Mouse (Mus musculus) erythroblast, adult 5-6 weeks (primary cell): ENCODE data around the gene Muc4. TPM values are rescaled to one million over a fixed set of nuclear protein-coding genes. Genes with fewer than 3 reads are reported as not detected.

Experiments used
- ATAC-seq: replicated peaks from 2 replicates; pipeline ENCODE4 v1.8.0; 2016; ENCODE audit warnings: moderate number of reproducible peaks, mild to moderate bottlenecking, moderate TSS enrichment, inconsistent platforms; ENCODE audit not compliant: poor library complexity, low FRiP score, severe bottlenecking
- total RNA-seq, 2 experiments: library from RNA; stranded (forward) in 1 of 2; stranded (reverse) in 1 of 2; fragments of 150-400 nt in 1 of 2; fragments of 200-764, 138-1000 nt in 1 of 2; gene quantifications; 2 replicates each; pipeline versions ENCODE4 v1.2.3 to v1.2.4; 2015 to 2017; ENCODE audit warnings: low replicate concordance in 2 of 2

Muc4 gene
- total RNA-seq (2015; ENCODE audit: low replicate concordance) = not detected in 2 replicates
- total RNA-seq (2017; ENCODE audit: low replicate concordance) = 0.14 and 0.26 TPM in 2 replicates

DNA sequence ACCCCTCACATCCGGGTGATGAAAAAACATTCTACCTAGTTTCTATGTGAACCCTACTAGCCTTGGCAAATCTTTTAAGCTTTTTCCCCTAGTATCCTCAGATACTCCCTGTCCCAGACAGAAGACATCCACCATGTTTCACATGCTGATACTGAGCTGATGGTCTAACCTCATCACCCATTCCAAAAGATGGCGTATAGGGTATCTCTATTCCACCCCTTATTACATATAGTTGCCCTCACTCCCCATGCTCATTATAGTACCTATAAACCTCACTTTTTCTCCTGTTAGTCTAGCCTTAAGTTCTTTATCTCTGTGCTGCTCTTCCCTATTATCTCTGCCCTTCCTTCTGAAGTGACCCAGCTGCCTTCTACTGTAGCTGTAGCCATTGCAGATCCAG, at the start of gene Muc4:
Gene Muc4 (plus strand): TSS at position 301 of the 400 bp plus-strand sequence.
- ATAC-seq = no peak

DNA sequence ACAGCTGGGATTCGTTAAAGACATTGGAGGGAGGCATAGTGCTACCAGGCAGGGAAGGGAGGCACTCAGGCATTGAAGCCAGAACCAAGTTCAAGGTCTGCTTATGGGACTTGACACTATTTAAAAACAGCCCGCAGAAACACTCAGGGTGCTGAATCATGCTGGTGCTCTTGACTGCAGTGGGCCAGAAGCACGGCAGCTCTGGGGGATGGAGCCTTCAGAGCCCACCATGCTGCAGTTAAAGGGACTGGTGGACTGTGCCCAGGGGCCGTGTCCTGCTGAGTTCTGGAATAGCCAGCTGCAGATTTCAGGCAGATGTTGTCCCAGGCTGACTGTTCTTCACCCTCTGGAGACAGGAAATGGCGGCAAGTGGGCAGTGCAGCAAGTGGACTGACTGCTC, 49.7 kb upstream of the Muc4 start:
- ATAC-seq = no peak

DNA sequence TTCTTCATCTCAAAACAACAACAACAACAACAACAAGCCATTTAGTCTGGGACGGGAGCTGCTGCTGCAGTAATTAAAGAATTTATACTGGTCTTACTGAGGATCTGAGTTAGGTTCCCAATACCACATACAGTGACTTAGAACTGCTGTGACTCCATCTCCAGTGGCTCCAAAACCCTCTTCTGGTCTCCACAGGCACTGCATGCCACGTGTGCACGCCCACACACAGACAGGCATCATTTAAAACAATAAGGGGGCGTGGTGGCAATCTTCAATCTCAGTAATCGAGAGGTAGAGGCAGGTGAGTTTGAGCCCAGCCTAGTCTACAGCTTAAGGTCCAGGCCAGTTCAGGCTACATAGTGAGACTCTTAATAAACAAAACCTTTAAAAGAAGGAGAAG, 48.5 kb upstream of the Muc4 start:
- no peak for ATAC-seq

DNA sequence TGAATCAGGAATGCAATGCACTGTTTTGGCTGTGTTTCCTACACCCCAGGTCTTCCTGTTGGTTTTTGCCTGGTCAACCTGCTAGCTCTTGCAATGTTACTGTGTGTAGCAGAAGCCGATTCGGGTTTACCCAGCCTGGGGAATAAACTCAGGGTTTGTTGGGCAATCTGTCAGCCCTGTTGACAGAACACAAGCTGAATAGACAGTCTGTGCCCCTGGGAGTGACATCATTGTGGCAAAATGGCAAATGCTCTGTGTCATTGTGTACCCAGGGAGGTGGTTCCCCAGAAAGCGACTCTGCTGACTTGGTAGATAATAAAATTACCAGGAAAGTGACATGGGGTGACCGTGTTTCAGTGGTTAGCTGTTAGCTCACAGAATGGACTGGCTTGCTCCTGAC, 46.9 kb upstream of the Muc4 start:
- ATAC-seq = no peak

DNA sequence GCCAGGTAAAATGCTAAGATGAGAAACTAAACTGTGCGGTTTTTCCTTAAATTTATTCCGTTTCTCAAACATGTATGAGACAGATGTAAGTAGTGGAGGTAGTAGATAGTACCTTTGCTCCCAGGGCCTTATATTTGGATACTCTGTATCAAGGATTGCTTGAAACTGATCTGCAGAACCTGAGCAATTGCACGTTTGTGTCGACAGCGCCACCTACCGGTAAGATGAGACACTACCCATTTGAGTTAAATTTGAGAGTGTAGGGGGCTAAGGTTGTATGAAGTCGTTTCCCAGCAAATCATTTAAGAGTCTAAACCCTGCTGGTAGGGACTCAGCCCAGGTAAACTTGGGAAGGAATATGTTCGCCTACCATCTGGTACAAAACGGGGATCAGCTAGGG, 46.2 kb upstream of the Muc4 start:
- peak; percentile 80 for ATAC-seq

DNA sequence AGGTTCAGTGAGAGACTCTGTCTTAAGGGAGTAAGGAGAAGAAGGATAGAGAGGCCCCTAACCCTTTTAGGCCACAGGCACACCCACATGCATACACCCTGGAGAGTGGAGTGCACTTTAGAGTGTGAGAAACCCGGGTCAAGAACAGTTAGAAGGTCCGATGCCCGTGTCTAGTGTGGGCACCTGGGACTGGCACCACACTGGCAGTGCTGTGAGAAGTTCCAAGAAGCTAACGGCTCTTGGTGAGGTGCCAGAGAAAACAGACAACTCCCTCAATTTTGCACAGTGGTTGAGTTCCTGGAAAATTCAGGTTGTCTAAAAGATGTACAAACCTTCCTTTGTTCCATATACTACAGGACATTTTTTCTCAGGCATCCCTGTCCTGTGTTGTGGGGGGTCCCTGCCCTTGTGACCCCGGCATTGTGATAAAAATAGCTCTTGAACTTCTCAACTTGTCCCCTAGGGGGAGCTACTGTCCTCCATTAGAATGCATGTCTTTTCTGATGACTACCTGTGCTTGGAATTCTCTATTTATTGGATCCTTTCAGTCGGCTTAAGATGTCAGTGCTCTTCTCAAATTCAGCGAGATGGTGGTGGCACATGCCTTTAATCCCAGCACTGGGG, 38.7 kb upstream of the Muc4 start:
- ATAC-seq = peak; percentile 62; the same call in 1 of the 2 replicates

DNA sequence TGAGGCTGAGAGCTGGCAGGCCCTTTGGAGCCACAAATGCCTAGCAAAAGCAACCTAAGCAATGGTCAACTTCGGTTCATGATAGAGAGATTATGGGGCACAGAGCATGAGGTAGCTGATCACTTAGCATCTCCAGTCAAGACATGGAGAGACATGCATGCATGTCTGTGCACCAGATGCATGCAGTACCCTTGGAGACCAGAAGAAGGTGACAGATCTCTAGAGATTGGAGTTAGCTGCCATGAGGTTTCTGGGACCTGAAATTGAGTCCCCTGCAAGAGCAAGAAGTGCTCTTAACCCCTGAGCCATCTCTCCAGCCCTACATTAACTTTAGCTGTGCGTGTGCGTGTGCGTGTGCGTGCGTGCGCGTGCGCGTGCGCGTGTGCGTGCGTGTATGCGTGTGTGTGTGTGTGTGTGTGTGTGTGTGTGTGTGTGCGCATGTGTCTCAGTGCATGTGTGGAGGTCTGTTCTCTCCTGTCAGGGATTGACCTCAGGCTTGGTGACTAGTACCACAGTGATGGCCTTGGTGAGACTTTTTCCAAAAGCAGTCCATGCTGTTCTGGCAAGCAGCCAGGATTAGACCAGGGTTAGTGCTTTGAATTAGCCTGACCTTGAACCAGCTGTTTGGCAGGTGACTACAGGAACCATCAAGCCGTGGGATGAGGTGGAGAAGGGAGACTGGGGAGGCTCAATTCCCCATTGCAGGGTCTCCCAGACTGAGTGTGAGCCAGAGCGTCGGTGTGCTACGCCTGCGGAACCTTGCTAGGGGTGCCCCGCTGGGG, 37.8 kb upstream of the Muc4 start:
- 0 out of 2 replicates have a peak, but pooled peaks have one; percentile 30 for ATAC-seq

DNA sequence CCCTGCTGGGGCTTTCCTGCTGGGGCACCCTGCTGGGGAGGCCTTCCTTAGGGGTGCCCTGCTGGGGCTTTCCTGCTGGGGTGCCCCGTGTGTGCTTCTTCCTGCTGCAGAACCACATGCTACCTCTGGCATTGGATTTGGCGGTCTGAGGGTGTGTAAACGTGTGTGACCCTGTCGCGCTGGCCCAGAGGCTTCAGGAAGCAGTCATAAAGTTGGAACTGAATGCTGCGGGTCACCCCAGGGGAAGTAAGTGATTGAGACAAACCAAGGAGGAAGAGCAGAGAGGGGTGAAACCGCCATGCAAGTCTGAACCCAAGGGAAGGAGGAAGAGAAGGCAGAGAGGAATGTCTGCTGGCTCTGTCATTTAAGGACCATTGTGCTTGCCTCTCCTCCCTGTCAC, 37.1 kb upstream of the Muc4 start:
- ATAC-seq = 0 out of 2 replicates have a peak, but pooled peaks have one; percentile 10

DNA sequence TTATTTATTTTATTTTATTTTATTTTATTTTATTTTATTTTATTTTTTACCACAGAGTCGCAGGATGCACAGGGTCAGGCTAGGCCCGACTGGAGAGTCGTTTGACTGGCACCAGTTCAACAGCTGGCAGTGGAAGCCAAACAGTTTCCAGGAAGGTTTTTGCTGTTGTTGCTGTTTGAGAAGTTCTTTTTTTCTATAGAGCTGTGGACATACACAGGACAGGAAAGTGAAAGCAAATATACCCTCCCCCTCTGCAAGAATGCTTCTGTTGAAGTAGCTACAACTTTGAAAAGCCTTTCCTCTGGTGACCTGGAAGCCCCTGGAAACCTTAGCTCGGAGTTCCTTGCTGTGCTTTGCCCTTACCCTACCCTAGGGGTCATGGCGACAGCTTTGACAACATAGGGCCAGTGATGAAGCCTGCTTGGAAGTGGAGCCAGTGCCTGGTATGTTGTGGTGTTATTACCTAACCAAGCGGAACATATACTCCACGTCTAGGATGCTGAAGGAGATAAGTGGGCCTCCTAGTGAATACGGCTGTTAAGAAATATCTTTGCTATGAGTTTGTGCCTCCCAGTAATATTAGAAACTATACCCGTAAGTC, 32.3 kb upstream of the Muc4 start:
- ATAC-seq = no peak

DNA sequence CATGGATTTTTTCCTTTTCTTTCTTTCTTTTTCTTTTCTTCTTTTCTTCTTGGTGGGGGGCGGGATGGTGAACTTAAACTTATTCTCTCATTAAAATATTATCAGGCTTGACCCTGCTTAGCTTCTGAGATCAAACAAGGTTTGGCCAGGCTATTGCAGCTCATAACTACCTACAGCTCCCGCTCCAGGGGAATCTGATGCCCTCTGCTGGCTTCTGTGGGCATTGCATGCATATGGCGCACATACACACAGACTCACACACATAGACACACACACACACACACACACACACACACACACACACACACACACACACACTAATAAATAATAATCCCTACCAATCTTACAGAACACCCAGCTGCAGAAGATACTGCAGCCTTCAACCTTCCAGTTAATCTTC, 30.1 kb upstream of the Muc4 start:
- ATAC-seq = no peak

DNA sequence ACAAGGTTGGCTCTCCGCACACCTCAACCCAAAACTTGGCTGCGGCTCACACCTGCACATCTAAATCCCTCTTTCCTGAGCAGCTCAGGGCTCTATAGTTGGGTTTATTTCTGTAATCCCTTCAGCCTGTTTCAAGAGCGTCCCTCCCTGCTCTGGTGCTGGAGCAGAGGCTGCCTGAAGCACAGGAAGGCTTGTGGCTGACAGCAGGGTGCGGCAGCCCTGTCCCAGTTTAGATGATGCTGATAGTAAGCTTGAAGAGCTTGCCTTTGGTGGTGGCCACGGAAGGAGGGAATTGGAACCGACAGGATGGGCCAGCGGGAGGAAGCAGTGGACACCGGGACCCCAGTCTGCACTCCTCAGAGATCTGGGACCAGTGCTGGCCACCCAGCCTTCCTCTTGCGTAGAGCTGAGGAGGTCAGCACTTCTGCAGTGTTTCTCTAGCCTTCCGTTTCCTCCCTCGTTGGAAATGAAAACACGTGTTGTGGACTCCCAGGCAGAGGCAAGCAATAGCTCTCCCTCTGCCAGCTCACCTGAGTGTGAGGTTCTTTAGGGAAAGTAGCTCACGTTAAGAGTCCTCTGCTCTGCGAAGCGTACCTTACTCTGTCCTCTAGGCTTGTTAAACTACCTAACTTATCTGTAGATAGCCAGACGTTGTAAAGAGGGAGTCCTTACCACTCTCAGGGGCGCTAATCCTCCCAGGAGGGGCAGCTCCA, 28.4 kb upstream of the Muc4 start:
- ATAC-seq = no peak

DNA sequence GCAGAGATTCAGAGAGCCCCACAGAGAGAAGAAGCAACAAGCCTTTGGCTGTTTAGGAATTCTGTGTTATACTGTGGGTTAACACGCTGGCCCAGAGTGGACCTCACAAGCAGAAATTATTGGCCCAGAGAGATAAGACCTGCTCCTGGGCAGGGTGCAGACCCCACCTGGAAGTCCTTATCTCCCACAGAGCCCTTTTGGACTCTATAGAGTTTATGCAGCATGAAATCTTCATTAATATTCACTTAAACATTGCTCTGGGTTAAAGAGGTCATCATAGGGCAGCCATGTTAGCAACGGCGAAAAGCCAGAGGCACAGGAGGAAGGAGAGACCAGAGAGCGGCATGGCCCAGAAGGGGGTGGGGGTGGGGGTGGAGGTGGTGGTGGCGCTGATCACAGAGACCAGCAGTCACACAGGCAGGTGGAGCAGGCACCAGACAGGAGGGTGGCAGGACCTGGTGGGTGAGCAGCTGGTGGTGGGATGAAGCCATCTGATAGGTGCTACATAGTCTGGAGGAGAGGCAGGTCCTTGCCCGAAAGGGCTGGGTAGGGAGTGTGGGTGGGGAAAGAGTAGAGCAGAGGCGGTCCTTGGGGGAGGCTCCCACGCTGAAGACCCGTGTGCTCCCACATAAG, 27.7 kb upstream of the Muc4 start:
- no peak for ATAC-seq

DNA sequence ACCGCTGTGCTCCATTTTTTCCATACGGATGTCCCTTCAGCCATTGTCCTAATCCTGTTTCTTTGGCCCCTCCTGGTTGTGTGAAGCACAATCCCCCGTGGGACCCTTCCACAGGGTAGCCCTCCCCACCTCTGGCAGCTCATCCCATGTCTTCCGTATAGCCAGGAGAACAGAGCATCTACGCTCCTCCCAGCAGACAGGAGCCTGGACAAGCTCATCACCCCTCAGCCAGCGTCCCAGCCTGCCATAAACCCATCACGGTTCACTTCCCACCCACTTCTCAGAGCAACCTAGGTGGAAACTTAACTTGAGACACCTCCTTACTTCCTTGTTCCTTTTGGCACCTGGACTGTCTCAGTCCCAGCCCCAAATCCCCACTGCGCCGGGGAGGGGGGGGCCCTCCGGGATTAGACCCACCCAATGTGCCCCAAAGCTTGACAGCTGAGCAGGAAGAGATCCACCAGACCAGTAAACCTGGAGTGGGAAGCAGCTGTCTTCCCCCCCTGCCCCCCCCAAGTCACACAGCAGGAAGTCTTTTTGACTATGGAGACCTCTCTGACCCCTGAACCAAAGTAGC, 27.1 kb upstream of the Muc4 start:
- no peak for ATAC-seq

DNA sequence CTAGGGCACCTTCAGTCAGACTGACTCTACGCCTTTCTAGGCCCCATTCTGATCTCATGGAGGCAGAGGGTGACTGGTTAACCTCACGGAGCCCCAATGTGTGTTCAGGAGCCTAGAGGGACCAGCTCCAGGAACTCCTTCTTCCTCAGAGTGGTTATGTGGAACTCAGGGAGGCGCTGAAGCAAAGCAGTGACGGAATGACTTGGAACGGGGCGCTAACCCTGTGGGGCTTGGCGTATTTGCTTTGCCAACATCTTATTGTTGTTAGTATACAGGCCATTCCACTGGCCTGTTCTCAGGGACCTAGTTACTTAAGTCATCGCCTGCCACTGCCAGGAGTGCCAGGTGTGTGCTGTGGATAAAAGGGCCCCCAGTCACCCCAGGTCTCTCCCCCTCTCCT, 26.6 kb upstream of the Muc4 start:
- no peak for ATAC-seq

DNA sequence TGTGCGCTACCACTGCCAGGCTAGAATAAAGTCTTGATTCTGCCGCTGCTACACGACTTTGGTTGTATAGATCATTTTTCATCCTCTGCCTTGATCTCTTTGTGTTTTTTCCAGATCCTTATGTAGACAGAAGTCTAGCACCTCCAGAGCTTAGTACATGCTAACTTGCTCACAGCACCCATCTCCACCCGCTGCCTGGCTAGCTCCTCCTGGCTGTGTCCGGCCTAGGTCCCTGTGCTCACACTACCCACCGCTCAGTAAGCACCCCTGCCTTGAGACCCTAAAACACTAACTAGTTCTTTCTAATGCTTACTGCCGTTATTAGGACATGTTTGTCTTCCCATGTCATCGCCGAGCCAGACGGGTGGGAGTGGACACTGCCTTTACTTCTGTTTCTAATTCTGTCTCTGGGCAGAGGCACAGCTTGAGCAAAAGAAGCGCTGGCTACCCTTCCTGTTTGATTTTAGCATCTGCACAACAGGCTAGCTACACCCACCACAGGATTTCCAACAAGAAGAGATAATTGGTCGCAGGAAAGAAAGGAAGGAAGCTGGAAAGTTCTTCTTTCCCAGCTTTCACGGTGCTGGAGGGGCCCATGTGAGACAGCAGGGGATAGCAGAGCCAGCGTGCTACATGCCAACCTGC, 25.1 kb upstream of the Muc4 start:
- ATAC-seq = no peak

DNA sequence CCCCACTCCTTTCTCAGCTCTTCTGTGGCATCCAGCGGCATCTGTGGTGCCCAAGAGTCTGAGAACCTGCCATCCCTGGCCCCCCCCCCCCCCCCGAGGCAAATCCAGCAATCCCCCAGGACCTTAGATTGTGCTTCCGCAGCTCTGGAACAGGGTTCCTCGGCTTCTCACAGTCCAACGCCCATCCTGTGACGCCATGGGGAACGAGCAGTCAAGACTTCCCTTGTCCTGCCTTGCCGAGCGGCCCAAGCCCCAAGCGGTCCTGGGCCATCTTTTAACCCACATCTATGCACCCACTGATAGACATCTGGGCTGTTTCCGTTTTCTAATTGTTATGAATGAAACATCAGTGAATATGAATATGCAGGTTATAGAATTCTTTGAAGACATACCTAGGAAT, 23.5 kb upstream of the Muc4 start:
- no peak for ATAC-seq

DNA sequence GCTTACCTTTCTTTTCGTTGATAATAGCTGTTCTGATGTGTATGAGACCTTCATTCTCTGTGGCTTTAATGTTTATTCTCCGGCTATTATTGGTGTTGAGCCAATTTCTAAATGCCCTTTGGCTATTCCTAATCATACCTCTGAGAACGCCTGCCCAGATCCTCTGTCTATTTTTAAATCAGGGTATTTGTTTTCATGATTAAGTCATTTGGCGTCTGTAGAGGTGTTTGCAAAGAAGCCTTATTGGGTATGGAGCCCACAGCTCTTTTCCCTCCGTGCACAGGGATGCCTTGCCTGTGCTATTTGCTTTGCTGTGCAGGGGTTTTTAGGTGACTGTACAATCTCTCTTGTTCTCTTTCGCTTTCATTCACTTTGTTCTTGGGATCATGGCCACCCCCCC, 22.1 kb upstream of the Muc4 start:
- no peak for ATAC-seq

DNA sequence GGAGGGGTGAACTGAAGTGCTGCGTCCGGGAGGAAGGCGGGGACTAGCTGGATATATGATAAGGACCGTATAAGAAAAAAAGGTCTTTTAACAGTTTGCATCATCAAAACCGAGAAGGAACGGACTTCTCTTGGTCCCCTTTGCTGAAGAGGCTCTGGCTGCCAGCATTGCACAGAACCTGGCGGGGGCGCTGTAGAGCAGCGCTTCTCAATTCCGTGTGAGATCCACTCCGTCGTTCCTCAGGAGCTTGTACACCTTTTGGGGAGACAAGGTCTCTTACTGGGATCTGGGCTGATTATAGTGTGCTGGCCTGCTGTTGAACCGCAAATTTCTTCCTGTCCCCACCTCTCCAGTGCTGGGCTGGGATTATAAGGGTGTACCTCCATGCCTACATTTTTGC, 20.3 kb upstream of the Muc4 start:
- ATAC-seq = no peak

DNA sequence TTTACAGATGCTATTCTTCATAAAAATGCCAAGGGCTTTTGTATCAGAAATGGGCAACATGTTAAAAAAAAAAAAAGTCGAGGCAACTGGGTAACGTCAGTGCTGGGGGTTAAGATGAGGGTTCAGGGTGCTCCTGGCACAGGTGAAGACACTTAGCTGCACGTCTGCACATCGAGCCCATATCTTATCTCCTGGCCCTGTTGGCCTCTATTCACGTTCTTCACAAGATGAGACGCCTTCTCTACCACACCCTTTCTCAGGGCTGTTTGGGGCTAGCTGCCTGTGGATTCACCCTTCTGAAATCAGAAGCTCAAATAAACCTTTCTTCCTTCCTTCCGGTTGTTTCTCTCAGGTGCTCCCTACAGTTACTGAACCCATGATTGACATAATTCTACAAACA, 12.5 kb upstream of the Muc4 start:
- 0 out of 2 replicates have a peak, but pooled peaks have one; percentile 53 for ATAC-seq
